Mouse (Mus musculus) retina, postnatal 7 days (tissue): ENCODE measurements at regions not wholly inside any gene's neighbourhood (a gene's known extent, or its start where the extent isn't known, plus 50 kb on each side); places are given as distances from the start of the nearest gene placed in this dataset.
A peak's percentile ranks its signal among the peaks of the same experiment; 100 is the strongest.

Source experiments
- DNase-seq: peaks from one replicate; pipeline ENCODE4 v3.0.0-alpha.2; 2012; ENCODE audit warnings: low read depth, low spot score

DNA sequence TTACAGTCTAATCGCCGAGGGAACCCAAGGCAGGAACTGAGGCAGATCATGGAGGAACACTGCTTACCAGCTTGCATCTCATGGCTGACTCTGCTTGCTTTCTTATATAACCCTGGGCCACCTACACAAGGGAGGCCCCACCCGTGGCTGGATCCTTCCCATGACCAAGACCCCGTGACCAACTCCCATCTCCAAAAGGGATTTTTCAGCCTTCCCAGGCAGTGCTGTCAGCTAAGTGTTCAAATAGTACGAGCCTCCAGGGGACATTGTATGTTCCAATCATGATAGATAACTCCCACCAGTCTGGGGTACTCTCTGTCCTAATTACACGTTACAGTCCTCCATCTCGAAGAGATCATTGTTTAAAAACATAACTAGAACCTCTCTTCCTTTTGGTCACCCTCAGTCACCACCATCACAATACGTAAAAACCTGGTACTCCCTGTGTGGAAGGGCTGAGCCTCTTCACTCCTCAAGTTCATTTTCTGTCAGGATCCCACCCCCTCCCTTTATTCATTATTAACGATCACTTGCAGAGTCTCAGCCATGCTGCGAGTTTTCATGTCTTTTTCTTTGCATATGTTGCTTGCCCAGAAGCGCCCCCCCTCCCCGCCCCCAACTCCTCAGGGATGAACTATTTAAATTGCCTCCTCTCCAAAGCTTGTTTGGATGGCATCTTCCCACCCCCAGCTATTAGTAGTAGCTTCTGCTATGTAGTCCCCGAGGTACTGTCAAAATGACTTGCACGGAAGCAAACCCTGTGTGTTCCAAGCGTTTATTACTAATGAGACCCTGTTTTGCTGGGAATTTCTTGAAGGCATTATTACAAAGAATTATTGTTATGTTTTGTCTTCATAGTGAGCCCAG is 406.2 kb upstream of the Mmadhc start:
- DNase-seq: no peak

GRCm38 (mm10) chr2:50698841-50699240 is 402.2 kb upstream of the Mmadhc start:
- DNase-seq: no peak

DNA sequence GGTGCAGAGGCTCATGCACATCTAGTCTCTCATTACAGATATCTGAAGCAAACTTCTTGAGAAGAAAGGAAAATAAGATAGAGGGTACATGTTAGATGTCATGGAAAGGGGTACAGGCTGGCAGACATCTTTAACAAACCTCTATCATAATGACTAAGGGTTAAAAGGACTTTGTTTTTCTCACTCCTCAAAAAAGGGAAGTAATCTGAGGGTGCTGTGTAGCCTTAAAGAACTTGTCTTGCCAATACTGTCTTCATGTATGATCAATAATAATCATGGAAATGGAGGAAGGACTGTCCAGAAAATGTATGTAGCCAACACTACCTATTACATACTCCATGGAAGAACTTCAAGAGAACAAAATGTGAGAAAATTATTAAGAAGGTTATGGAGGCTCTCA is 400.0 kb upstream of the Mmadhc start:
- DNase-seq: no peak

- peak; percentile 29 for DNase-seq
Observed at GRCm38 (mm10) chr2:50694849-50695248, 398.2 kb upstream of the Mmadhc start.

GRCm38 (mm10) chr2:50693784-50694350 is 397.3 kb upstream of the Mmadhc start:
- peak; percentile 29 for DNase-seq

- no peak for DNase-seq
Observed at GRCm38 (mm10) chr2:50690120-50691103, 393.8 kb upstream of the Mmadhc start.

DNA sequence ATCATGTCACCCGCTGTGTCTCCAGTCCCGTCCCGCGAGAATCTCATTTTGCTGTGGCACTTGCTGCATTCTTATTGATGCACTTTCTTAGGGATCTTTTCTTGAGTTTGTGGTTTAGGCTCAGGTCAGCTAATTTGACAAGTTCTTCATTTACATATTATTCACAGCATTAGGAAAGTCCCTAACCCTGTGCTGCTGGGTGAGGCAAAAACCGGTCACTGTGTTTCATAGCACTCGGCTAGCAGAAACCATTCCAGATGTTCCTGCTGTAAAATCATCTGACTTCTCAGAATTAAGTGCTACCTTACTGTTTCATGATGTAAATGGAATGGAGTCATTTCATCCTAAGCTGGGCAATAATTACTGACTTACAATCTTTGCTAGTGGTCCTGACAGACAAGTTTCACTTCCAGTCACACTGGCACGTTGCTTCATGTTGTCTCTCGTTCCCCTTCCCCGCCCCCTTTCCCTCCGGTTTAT is 391.1 kb upstream of the Mmadhc start:
- DNase-seq: no peak

DNA sequence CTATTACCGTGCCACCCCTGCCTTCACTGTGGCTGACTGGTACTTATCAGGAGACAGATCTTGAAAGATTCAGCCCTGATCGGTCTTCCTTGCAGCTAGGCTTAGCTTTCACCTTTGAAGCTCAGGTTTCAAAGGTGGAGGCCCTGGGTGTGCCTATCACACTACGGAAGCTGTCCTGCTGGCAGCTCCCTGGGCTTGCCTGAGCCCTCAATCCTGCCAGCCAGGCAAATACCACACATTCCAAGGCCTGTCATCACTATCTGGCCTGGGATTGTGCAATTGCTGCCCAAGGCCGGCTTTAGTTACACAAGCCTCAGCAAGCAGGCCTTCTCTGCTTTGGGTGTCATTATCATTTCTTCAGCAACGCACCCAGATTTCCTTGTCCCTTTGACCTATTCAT is 390.6 kb upstream of the Mmadhc start:
- no peak for DNase-seq

- no peak for DNase-seq
Observed at GRCm38 (mm10) chr2:50677456-50677855, 380.9 kb upstream of the Mmadhc start.

GRCm38 (mm10) chr2:50675736-50676550 is 379.3 kb upstream of the Mmadhc start:
- no peak for DNase-seq

GRCm38 (mm10) chr2:50674856-50675175 is 378.2 kb upstream of the Mmadhc start:
- DNase-seq: no peak

DNA sequence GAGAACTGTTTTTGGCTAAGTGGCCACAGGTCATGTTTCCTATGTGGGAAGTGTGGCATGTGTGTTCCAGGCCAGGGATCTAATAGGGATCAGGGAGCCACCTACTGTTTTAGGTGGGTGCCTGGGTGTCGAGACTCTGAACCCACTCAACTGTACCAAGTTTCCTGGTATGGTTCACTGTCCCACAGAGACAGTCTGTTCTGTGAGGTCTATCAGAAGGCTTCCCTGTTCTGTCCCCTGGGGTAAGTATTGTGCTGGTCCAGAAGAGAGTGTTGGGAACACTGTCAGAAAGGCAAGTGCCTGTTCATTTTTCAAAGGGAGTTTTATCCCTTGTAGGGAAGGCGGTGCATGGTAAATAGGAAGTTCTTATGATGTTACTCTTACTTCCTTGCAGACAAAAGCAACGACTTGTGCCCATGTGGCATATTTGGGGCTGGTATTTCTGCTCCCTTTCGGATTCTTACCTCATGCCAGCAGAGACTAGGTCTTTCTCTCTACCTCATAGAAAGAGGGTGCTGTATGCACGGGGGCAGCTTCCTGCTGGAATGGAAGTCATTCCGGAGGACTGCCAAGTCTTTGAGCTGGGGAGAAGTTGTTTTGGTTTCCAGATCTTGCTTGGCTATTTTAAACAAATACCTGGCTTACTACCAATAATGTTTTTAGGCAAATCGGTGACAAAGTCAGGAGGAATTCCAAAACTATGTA is 377.7 kb upstream of the Mmadhc start:
- DNase-seq: no peak

- DNase-seq: no peak
Observed at GRCm38 (mm10) chr2:50669297-50669696, 372.7 kb upstream of the Mmadhc start.

DNA sequence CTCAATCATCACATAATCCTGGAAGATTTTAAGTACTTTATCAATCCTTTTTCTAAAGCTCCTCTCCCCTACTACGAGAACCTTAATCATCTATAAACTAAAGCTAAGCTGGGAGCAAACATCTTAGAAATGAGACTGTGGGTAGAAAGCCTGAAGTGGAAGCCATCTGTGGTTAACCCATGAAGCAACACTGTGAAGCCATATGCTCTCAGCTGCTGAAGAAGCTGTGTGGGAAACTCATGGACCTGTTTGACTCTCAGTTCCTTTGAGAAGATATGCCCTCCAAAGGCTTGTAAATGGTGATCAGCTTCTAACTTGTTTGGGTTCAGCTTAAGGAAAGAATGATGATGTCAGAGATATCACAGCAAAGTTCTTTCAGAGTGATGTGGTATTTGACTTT is 372.2 kb upstream of the Mmadhc start:
- no peak for DNase-seq

GRCm38 (mm10) chr2:50667180-50667579 is 370.6 kb upstream of the Mmadhc start:
- no peak for DNase-seq

DNA sequence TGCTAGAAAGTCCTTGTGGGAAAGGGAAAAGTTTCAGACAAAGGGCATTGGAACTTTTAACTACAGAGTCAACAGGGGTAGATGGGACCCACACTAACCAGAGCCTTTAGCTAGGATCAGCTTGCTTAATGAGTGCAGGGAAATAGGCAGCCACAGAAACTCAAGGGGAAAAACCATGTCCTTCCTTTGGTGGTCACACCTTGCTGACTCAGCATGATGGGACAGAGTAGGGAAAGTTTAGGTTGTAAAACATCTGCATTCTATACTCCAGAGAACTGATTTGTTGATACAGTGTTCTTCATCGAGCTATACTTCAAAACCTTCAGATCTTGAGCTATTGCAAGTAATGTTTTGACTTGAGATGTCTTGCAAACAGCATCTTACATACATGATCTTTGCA is 365.9 kb upstream of the Mmadhc start:
- DNase-seq: no peak

- DNase-seq: no peak
Observed at GRCm38 (mm10) chr2:50660000-50660399, 363.4 kb upstream of the Mmadhc start.

- no peak for DNase-seq
Observed at GRCm38 (mm10) chr2:50657826-50658225, 361.2 kb upstream of the Mmadhc start.

DNA sequence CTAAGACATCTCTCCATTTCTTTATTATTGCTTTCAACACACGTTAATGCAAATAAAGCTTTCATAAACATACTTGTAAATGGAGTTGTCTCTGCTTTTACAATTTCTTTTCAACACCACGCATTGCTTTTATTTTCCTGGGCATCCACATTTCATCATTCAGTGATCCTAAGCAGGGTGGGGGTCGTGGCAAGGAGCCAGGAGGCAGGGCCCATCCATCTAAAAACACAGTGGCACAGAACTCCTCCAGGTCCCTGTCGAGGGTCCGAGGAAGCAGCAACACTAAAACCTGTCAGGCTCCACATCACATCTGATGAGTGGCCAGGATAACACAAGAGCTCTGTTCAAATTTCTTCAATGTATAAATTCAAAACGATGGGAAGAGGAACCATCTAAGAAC is 359.8 kb upstream of the Mmadhc start:
- no peak for DNase-seq

- peak; percentile 32 for DNase-seq
Observed at GRCm38 (mm10) chr2:50654953-50655324, 358.3 kb upstream of the Mmadhc start.
